Mouse (Mus musculus): ENCODE results near the gene Bcl2l2. TPM values are rescaled to one million over a fixed set of nuclear protein-coding genes. Genes with fewer than 3 reads are reported as not detected.

Gene Bcl2l2
- polyA plus RNA-seq, 1 experiment from 2014 or later: 4.1 TPM

DNA sequence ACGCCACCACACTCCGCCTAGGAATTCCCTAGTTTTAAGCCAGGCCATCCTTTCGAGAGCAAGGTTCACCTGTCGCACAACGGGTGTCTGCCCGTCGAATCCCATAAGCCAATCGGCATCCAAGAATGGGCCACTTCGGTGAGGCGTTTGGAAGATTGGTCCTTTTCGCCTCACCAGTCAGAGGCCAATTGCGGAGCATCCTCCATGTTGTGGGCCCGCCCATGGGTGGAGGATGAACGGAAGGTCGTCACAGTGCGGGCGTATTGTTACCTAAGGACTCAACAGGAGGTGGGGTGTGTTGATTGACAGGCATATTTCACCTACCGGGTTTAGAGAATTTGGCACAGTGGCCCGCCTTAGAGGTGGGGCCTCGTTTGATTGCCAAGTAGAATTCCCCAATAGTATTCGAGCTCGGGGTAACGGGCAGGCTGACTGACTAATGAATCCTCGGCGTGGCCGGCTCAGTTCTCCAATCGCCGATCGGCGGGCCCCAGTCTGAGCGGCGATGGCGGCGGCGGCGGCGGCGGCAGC is 10.5 kb downstream of the Bcl2l2 start:
- Histone ChIP-seq H3K36me3 (peaks cover 30% of the 10 kb centered on the region), H3K4me3 (replicated peaks) (peak overlapping the region; percentile 94), H3K4me2 (replicated peaks) (peak overlapping the region; percentile 56), H3K9ac (peak overlapping the region; percentile 97), H3K27me3 (no peaks in the 10 kb centered on the region), H3K4me1 (peaks cover 22% of the 10 kb centered on the region), H3K9me3 (replicated peaks) (no peaks in the 10 kb centered on the region), H3K27ac (replicated peaks) (peak overlapping the region; percentile 93)
- under 1% methylated on average over 38 of the region's 38 CpGs for WGBS
- ATAC-seq (ENCODE audit: insufficient number of reproducible peaks, low FRiP score, low TSS enrichment, low read depth): peak; percentile 98

DNA sequence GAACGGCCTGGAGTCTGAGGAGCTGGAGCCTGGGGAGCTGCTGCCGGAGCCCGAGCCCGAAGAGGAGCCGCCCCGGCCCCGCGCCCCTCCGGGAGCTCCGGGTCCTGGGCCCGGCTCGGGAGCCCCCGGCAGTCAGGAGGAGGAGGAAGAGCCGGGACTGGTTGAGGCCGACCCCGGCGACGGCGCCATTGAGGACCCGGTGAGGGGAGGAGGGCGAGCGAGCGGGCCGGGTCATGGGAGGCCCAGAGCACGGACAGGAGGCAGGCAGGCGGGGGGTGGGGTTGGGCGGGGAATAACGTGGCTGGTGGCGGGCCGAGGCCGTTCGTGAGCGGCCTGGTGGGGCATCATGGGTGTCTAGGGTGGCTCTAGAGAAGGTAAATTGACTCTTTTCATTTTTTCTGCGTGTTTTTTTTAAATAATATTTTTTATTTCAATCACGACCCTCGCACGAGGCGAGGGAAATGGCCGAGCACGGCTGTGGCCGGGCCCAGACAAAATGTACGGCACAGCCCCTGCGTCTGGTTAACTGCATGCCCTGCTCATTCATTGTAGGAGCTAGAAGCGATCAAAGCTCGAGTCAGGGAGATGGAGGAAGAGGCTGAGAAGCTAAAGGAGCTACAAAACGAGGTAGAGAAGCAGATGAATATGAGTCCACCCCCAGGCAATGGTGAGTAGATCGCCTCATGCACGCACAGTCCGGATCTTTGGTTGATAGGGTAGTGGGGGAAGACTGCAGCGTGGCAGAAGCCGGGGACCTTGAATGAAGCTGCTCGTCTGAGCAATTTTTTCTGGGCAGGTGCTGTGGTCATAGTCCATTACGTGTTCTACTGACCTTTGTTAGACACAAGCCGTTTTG is 11.3 kb downstream of the Bcl2l2 start:
- no peaks in the 10 kb centered on the region for H3K27me3 ChIP-seq
- peaks cover 22% of the 10 kb centered on the region for H3K4me1 ChIP-seq
- peak overlapping the region; percentile 94 for H3K4me3 ChIP-seq (replicated peaks)
- H3K9me3 ChIP-seq (replicated peaks): no peaks in the 10 kb centered on the region
- H3K36me3 ChIP-seq: peaks cover 30% of the 10 kb centered on the region
- peak overlapping the region; percentile 97 for H3K9ac ChIP-seq
- H3K4me2 ChIP-seq (replicated peaks): peak overlapping the region; percentile 58
- ATAC-seq (ENCODE audit: insufficient number of reproducible peaks, low FRiP score, low TSS enrichment, low read depth): peak; percentile 77
- under 1% methylated on average over 53 of the region's 54 CpGs for WGBS
- H3K27ac ChIP-seq (replicated peaks): peak overlapping the region; percentile 90

DNA sequence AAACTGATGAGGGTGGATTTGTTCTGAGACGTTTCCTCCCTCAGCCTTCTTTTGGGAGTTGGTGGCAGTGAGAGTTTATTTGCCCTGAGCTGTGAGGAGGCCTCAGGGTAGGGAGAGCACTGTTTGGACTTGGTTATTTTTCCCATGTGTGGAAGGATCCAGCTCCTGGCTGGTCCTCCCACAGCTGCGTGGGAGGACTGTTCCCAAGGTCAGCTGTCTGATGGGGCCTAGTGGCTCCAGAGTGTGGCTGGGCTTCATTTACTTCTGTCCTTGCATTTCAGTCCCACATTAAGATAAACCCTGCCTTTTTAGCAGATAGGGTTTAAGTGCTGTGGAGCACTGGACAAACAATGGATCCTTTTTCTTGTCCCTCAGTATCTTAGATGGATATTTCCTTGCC is 14.3 kb downstream of the Bcl2l2 start:
- Histone ChIP-seq H3K27ac (replicated peaks) (peak overlapping the region; percentile 39; the same call in 1 of the 2 replicates), H3K27me3 (no peaks in the 10 kb centered on the region), H3K9me3 (replicated peaks) (no peaks in the 10 kb centered on the region), H3K4me3 (replicated peaks) (no peak overlapping the region), H3K4me2 (replicated peaks) (no peak overlapping the region), H3K9ac (no peak overlapping the region), H3K4me1 (peaks cover 22% of the 10 kb centered on the region), H3K36me3 (peaks cover 30% of the 10 kb centered on the region)
- ATAC-seq (ENCODE audit: insufficient number of reproducible peaks, low FRiP score, low TSS enrichment, low read depth): no peak
- WGBS: 50% methylated on average over 2 of the region's 2 CpGs

DNA sequence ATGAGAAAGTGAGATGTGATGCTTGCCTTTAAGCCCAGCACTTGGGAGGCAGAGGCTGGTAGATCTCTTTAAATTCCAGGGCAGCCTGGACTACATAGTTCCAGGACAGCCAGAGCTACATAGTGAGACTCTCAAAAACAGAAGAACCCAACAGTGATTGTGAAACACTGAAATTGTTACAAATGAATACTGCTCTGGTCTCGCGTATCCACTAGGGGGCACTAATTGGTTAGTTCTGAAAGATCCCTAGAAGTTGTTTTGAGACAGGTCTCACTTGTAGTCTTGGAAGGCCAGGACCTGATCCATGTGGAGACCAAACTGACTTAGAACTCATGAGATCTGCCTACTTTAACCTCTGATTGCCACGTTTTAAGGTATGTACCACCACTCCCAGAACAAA is 17.2 kb downstream of the Bcl2l2 start:
- peaks cover 12% of the 10 kb centered on the region for H3K4me1 ChIP-seq
- peaks cover 45% of the 10 kb centered on the region for H3K36me3 ChIP-seq
- under 1% methylated on average over 3 of the region's 3 CpGs for WGBS
- no peaks in the 10 kb centered on the region for H3K9me3 ChIP-seq (replicated peaks)
- peak overlapping the region; percentile 58; the same call in 1 of the 2 replicates for H3K27ac ChIP-seq (replicated peaks)
- no peaks in the 10 kb centered on the region for H3K27me3 ChIP-seq
- no peak overlapping the region for H3K4me2 ChIP-seq (replicated peaks)
- no peak overlapping the region for H3K4me3 ChIP-seq (replicated peaks)
- ATAC-seq (ENCODE audit: insufficient number of reproducible peaks, low FRiP score, low TSS enrichment, low read depth): peak; percentile 70; the same call in 1 of the 2 replicates
- no peak overlapping the region for H3K9ac ChIP-seq

DNA sequence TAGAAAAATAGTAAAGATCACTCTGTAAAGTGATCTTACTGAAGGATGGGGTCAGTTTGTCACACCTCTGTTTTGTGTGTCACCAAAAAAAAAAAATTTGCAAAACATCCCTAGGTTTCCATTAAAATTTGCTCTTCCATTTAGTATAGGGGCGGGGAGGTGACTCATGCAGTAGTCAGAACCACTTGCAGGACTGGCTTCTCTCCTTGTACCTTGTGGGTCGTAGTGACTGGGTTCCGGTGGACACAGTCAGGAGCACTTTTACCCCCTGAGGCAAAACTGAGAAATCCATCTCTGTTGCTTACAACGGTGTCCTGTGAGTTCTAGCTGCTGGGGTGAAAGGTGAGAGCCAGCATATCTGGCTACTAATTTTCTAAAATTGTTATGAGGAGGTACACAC is 20.5 kb downstream of the Bcl2l2 start:
- no peaks in the 10 kb centered on the region; the same call in 1 of the 2 replicates for H3K4me1 ChIP-seq
- no peak overlapping the region for H3K4me3 ChIP-seq (replicated peaks)
- H3K36me3 ChIP-seq: peaks cover 46% of the 10 kb centered on the region
- WGBS: 71% methylated on average over 4 of the region's 4 CpGs
- no peak for ATAC-seq (ENCODE audit: insufficient number of reproducible peaks, low FRiP score, low TSS enrichment, low read depth)
- H3K9me3 ChIP-seq (replicated peaks): no peaks in the 10 kb centered on the region
- no peak overlapping the region for H3K27ac ChIP-seq (replicated peaks)
- H3K27me3 ChIP-seq: no peaks in the 10 kb centered on the region
- no peak overlapping the region for H3K9ac ChIP-seq
- H3K4me2 ChIP-seq (replicated peaks): no peak overlapping the region

DNA sequence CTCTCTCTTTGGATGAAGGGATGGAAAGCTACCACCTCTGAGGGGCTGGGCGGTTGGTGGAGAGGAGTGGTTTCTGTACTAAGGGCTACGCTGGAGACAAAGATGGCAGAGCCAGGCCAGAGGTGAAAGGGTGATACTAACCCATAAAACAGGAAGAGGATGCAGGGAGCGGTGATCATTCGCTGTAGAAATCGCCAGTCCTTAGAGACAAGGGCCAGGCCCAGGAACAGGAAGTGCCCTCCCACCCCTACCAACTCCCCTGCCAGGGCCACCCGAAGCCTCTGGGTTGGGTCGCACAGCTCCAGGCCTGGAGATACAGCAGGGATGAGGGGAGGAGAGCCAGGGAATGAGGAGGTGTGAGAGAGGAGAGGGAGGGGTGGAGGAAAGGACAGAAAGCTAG is 25.5 kb downstream of the Bcl2l2 start:
- no peak overlapping the region for H3K4me3 ChIP-seq (replicated peaks)
- no peak overlapping the region for H3K4me2 ChIP-seq (replicated peaks)
- 75% methylated on average over 7 of the region's 7 CpGs for WGBS
- H3K4me1 ChIP-seq: peaks cover 24% of the 10 kb centered on the region
- H3K9me3 ChIP-seq (replicated peaks): no peaks in the 10 kb centered on the region
- H3K27ac ChIP-seq (replicated peaks): no peak overlapping the region
- no peak for ATAC-seq (ENCODE audit: insufficient number of reproducible peaks, low FRiP score, low TSS enrichment, low read depth)
- peaks cover 50% of the 10 kb centered on the region for H3K36me3 ChIP-seq
- H3K9ac ChIP-seq: no peak overlapping the region
- H3K27me3 ChIP-seq: no peaks in the 10 kb centered on the region

DNA sequence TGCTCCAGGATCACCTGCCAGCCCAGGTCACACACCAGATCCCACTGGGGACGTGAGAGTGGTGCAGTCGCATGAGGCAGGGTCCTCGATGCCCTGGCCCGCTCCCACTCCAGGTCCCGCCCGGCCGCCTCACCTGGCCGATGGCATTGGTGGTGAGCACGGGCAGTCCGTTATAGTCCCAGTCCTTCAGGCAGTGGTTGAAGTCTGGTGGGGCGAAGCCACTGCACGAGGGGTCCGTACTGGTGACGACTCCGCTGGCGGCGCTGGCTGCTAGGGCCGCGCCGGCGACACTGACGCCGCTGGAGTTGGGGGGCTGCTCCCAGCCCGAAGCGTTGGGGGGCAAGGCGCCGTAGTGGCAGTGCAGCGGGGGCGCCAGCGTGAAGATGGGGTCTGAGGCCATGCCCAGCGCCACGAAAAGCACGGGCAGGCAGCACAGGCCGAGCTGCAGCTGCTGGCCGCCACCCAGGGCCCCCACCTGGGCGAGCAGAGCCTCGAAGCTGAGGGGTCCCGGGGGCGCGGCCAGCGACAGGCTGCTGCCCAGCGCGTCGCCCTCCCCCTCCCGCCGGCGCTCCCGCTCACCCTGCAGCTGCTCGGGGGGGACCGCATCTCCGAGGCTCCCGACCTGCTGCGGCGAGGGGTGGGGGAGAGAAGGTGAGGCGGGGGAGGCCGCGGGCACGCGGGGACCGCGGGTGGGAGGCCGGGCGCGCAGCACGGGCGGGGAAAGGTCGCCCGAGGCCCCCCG is 29.1 kb downstream of the Bcl2l2 start:
- peaks cover 29% of the 10 kb centered on the region for H3K4me1 ChIP-seq
- H3K4me2 ChIP-seq (replicated peaks): peak overlapping the region; percentile 88
- H3K9ac ChIP-seq: peak overlapping the region; percentile 94
- peak; percentile 36 for ATAC-seq (ENCODE audit: insufficient number of reproducible peaks, low FRiP score, low TSS enrichment, low read depth)
- H3K36me3 ChIP-seq: peaks cover 47% of the 10 kb centered on the region
- WGBS: 2% methylated on average over 39 of the region's 69 CpGs
- no peaks in the 10 kb centered on the region for H3K9me3 ChIP-seq (replicated peaks)
- peak overlapping the region; percentile 91 for H3K27ac ChIP-seq (replicated peaks)
- H3K4me3 ChIP-seq (replicated peaks): peak overlapping the region; percentile 92
- H3K27me3 ChIP-seq: no peaks in the 10 kb centered on the region

DNA sequence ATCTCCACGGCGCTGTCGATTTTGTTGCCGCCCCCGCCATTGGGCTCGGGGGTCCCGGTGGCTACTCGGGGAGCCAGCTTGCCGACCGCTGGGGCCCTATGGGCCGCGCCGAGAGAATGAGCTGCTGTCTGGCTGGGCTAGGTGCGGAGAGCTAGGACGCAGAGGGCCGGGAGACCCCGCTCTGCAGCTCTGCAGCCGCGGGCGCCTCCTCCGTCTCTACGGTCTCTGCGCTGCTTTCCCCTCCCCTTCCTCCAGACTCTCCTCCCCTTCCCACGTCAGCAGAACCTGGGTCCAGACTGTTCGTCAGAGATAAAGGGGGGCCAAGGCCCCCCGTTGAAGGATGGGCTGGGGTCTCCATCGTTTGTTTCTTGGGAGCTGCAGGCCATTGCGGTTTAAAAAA is 29.7 kb downstream of the Bcl2l2 start, which contains the start of gene Slc22a17:
Gene Slc22a17 (minus strand): TSS at position 247 of the 400 bp plus-strand sequence.
- 0% methylated on average over 28 of the region's 28 CpGs for WGBS
- no peaks in the 10 kb centered on the region for H3K27me3 ChIP-seq
- peaks cover 47% of the 10 kb centered on the region for H3K36me3 ChIP-seq

DNA sequence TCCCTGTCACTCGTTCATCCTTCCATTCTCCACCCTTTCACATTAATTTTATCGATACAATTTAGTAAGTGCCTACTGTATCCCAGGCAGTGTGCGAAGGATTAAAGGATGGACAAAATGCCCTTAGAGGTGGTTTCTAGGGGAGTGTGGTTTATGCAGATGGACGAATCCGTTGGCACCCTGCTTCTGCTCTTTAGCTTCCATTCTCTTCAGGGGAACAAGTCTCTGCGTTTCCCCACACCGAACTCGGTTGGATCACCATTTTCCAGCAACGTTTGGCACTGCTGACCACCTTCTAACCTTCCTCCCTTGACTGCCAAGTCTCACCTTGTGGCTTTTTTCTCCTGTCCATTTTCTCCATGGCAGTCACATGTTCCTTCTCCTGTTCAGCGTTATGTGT is 30.2 kb downstream of the Bcl2l2 start:
- 13% methylated on average over 10 of the region's 10 CpGs for WGBS
- Histone ChIP-seq H3K4me3 (replicated peaks) (peak overlapping the region; percentile 92), H3K36me3 (peaks cover 47% of the 10 kb centered on the region), H3K27ac (replicated peaks) (peak overlapping the region; percentile 91), H3K9me3 (replicated peaks) (no peaks in the 10 kb centered on the region), H3K27me3 (no peaks in the 10 kb centered on the region), H3K4me2 (replicated peaks) (peak overlapping the region; percentile 88), H3K4me1 (peaks cover 29% of the 10 kb centered on the region), H3K9ac (peak overlapping the region; percentile 94)
- ATAC-seq (ENCODE audit: insufficient number of reproducible peaks, low FRiP score, low TSS enrichment, low read depth): no peak

More for the DNA sequence above, 29.7 kb downstream of the Bcl2l2 start, which contains the start of gene Slc22a17:
- peak; percentile 91 for ATAC-seq (ENCODE audit: insufficient number of reproducible peaks, low FRiP score, low TSS enrichment, low read depth)
- Histone ChIP-seq H3K9me3 (replicated peaks) (no peaks in the 10 kb centered on the region), H3K4me2 (replicated peaks) (peak within 1 kb of the TSS; percentile 88), H3K27ac (replicated peaks) (peak within 1 kb of the TSS; percentile 91), H3K4me1 (peaks cover 29% of the 10 kb centered on the region), H3K9ac (peak within 1 kb of the TSS; percentile 94), H3K4me3 (replicated peaks) (peak within 1 kb of the TSS; percentile 92)

DNA sequence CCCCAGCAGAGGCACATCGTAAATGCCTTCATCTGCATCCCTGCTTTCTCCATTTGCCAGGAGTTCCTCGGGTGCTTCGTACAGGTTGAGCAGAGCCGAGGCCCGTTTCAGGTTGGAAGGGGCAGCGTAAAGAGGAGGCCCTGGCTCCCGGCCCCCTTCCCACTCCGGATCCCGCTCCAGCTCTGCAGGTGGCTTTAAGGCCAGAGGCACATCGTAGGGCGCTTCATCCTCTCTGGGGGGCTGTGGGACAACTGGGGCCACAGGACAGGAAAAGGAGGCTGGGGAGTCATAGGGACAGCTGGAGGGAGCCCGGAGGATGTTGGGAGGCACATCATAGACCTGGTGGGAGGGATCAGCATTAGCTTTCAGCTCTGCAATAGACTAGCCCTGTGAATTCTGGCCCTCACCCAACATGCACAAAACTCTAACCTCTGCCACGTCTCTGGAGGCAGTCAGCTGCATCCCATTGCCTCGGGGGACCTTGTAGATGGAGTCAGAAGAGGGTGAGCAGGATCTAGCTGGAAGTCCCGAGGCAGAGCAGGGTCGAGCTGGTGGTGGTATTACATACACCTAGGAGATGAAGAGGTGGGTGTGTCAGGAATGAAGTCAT is 37.0 kb downstream of the Bcl2l2 start:
- H3K9ac ChIP-seq: no peak overlapping the region
- H3K9me3 ChIP-seq (replicated peaks): no peaks in the 10 kb centered on the region
- H3K4me3 ChIP-seq (replicated peaks): no peak overlapping the region
- H3K36me3 ChIP-seq: peaks cover 77% of the 10 kb centered on the region
- H3K27me3 ChIP-seq: no peaks in the 10 kb centered on the region
- peaks cover 16% of the 10 kb centered on the region for H3K4me1 ChIP-seq
- no peak overlapping the region for H3K4me2 ChIP-seq (replicated peaks)
- no peak overlapping the region for H3K27ac ChIP-seq (replicated peaks)
- ATAC-seq (ENCODE audit: insufficient number of reproducible peaks, low FRiP score, low TSS enrichment, low read depth): no peak
- WGBS: 90% methylated on average over 16 of the region's 16 CpGs

All from embryonic facial prominence, embryonic 15.5 days (tissue).